Mouse (Mus musculus) left cerebral cortex, postnatal 25 days (tissue): ENCODE measurements around the gene Armcx6. TPM values are rescaled to one million over a fixed set of nuclear protein-coding genes. Genes with fewer than 3 reads are reported as not detected.
"Not testable (repeated sequence)": the region's sequence is repeated elsewhere in the genome, so short reads cannot be mapped to it uniquely, and the experiment has no call there.

ENCODE experiments used
- DNase-seq, 2 experiments: peaks; one replicate each; pipeline ENCODE4 v3.0.0; 2022; ENCODE audit warnings: low spot score in 2 of 2, mixed read lengths in 1 of 2
- intact Hi-C: fragments of 180-260 bp; cut with DNase I; formaldehyde crosslinking; loops from one replicate; pipeline ENCODE4 v1.15.1; 2025
- total RNA-seq, 2 experiments: library from RNA; stranded (reverse); gene quantifications; 2 replicates each; pipeline ENCODE4 v1.2.3; 2021

The Armcx6 gene
- total RNA-seq: 1 to 10 TPM; 4.2 to 5.8 TPM

GRCm38 (mm10) chrX:134750764-134751592, at the start of gene Armcx6:
Armcx6 (minus strand) TSS chrX:134751417.
- intact Hi-C loops: no loop called here
- peak; percentile 62 to 72 for DNase-seq

GRCm38 (mm10) chrX:134787728-134788127, 36.5 kb upstream of the Armcx6 start:
- intact Hi-C loops: no loop called here
- DNase-seq: no peak

- intact Hi-C loops: not testable (repeated sequence)
- DNase-seq: peak in 1 of 2 experiments; percentile 2
These were observed 12.4 kb upstream of the Armcx6 start for GRCm38 (mm10) chrX:134763428-134764198.

GRCm38 (mm10) chrX:134757293-134757995, 6.2 kb upstream of the Armcx6 start:
- intact Hi-C loops: no loop called here
- DNase-seq: peak in 1 of 2 experiments; percentile 3

- intact Hi-C loops: no loop called here
These were observed 5.4 kb upstream of the Armcx6 start, which contains the start of gene Armcx3 for GRCm38 (mm10) chrX:134756434-134757292. Armcx3 (plus strand) TSS chrX:134756595.

GRCm38 (mm10) chrX:134752584-134752983, 1.4 kb upstream of the Armcx6 start:
- intact Hi-C loops: no loop called here
- no peak for DNase-seq

More at GRCm38 (mm10) chrX:134756434-134757292, 5.4 kb upstream of the Armcx6 start, which contains the start of gene Armcx3:
- peak; percentile 51 to 74 for DNase-seq

- intact Hi-C loops: no loop called here
These were observed 693 bp upstream of the Armcx6 start for GRCm38 (mm10) chrX:134751910-134752309.

GRCm38 (mm10) chrX:134746459-134746858, 4.8 kb downstream of the Armcx6 start:
- peak; percentile 37 to 62 for DNase-seq
- intact Hi-C loops: loop anchor here (2.0 kb wide), 1 partner anchor 166 kb away; no protein-coding TSS in a partner anchor

More at GRCm38 (mm10) chrX:134751910-134752309, 693 bp upstream of the Armcx6 start:
- no peak for DNase-seq

GRCm38 (mm10) chrX:134741862-134742261, 9.4 kb downstream of the Armcx6 start:
- DNase-seq: no peak
- intact Hi-C loops: no loop called here

- intact Hi-C loops: no loop called here
- no peak for DNase-seq
These were observed 12.1 kb downstream of the Armcx6 start for GRCm38 (mm10) chrX:134739160-134739559.

- no peak for DNase-seq
- intact Hi-C loops: no loop called here
These were observed 13.4 kb downstream of the Armcx6 start for GRCm38 (mm10) chrX:134737796-134738195.

GRCm38 (mm10) chrX:134729778-134730177, 21.4 kb downstream of the Armcx6 start:
- DNase-seq: peak; percentile 10 to 37
- intact Hi-C loops: loop anchor here (5.0 kb wide), 1 partner anchor 183 kb away; no protein-coding TSS in a partner anchor

- DNase-seq, intact Hi-C loops: not testable (repeated sequence)
These were observed 27.5 kb downstream of the Armcx6 start for GRCm38 (mm10) chrX:134723762-134724161.

- peak; percentile 51 to 74 for DNase-seq
- intact Hi-C loops: loop anchor here (1.0 to 5.0 kb wide), 4 partner anchors 21 to 106 kb away; partner anchors contain the start of gene Armcx4
These were observed 32.7 kb downstream of the Armcx6 start for GRCm38 (mm10) chrX:134718524-134718923.

GRCm38 (mm10) chrX:134717752-134718308, 33.4 kb downstream of the Armcx6 start, which contains the start of gene Armcx1:
Armcx1 (plus strand) TSS chrX:134717963.
- peak; percentile 66 to 81 for DNase-seq
- intact Hi-C loops: loop anchor here (1.0 to 5.0 kb wide), 4 partner anchors 21 to 106 kb away; partner anchors contain the start of gene Armcx4

GRCm38 (mm10) chrX:134716863-134717262, 34.4 kb downstream of the Armcx6 start:
- no peak for DNase-seq
- intact Hi-C loops: loop anchor here (5.0 kb wide), 2 partner anchors 70 to 105 kb away; no protein-coding TSS in a partner anchor
